Mouse (Mus musculus) megakaryocyte, embryonic 14.5 days (primary cell): Measurements from ENCODE around the gene Aanat.

Experiments used
- FLI1 ChIP-seq: IDR thresholded peaks from 2 replicates; pipeline ENCODE4 v1.6.1; 2012; ENCODE audit warnings: low read length, inconsistent platforms, mixed read lengths
- GATA1 ChIP-seq: IDR thresholded peaks from 3 replicates; pipeline ENCODE4 v1.6.1; 2012; ENCODE audit warnings: mixed read lengths, low read length, inconsistent platforms, borderline replicate concordance

GRCm38 (mm10) chr11:116567531-116567930 lies 18.7 kb upstream of the Aanat start:
- TF ChIP-seq GATA1: no peak
- no peak for TF ChIP-seq FLI1
